Mouse (Mus musculus): ENCODE data around the gene Kif14.

GRCm38 (mm10) chr1:136547068-136547467 lies 80.9 kb downstream of the Kif14 start:
- no peak for TF ChIP-seq GATA1 (IDR thresholded peaks at IDR 0.05; ENCODE audit: low read length)
- TF ChIP-seq TAL1 (IDR thresholded peaks at IDR 0.05; ENCODE audit: low read length), result no peak
